Mouse (Mus musculus): Measurements from ENCODE around the gene Lrig2.

GRCm38 (mm10) chr3:104444946-104445460 is 66.7 kb downstream of the Lrig2 start:
- no peak for TF ChIP-seq CTCF (IDR thresholded peaks at IDR 0.05; ENCODE audit: extremely low read depth, insufficient read depth, low read length)
- TF ChIP-seq POLR2A (IDR thresholded peaks at IDR 0.05; ENCODE audit: extremely low read depth, insufficient read depth, low read length): no peak

Measured in cortical plate, adult 2 months (tissue).